Mouse (Mus musculus) lung, adult 2 months (tissue): Measurements from ENCODE around the gene Mbl1. TPM values are rescaled to one million over a fixed set of nuclear protein-coding genes. Genes with fewer than 3 reads are reported as not detected.
A peak's percentile ranks its signal among the peaks of the same experiment; 100 is the strongest.

Experiments used
- DNase-seq: peaks from one replicate; pipeline ENCODE4 v3.0.0; 2022
- H3K4me1 ChIP-seq: fragments of 200-500 bp; 2 replicates; pipeline ENCODE4 v1.6.1; 2011; ENCODE audit warnings: low read length; ENCODE audit not compliant: control insufficient read depth, insufficient read depth
- H3K4me3 ChIP-seq: fragments of 200-500 bp; replicated peaks from 2 replicates; pipeline ENCODE3; 2011; ENCODE audit warnings: low read depth, mild to moderate bottlenecking, control low read depth, low read length; ENCODE audit errors: extremely low read depth
- CTCF ChIP-seq: fragments of 200-500 bp; IDR thresholded peaks from 2 replicates; pipeline ENCODE4 v1.5.1; 2011; ENCODE audit warnings: mild to moderate bottlenecking, low read length, control low read depth; ENCODE audit not compliant: insufficient read depth
- POLR2A ChIP-seq: fragments of 200-500 bp; IDR thresholded peaks from 2 replicates; pipeline ENCODE4 v1.6.1; 2011; ENCODE audit warnings: low read depth, mild to moderate bottlenecking, control low read depth, low read length, borderline replicate concordance; ENCODE audit errors: extremely low read depth
- WGBS: fragments of 180-500 bp; shearing (Covaris S2); methylation state at CpG from one replicate; pipeline ENCODE4 v1.1.7; 2018; 5-methylcytosine and 5-hydroxymethylcytosine counted together
- polyA plus RNA-seq: library from polyadenylated mRNA; depleted of rRNA; stranded (reverse); fragments of >200 nt; gene quantifications from 2 replicates; pipeline ENCODE4 v1.2.3, GENCODE M21; 2012; rRNA removed

Gene Mbl1
- polyA plus RNA-seq, 1 experiment, result 0.67 TPM

- 60% methylated on average over 2 of the region's 2 CpGs for WGBS
- H3K4me1 ChIP-seq, result peaks cover 3% of the 10 kb centered on the region; the same call in 1 of the 2 replicates
- no peak for DNase-seq
- no peak overlapping the region for H3K4me3 ChIP-seq
- TF ChIP-seq CTCF (no peak), POLR2A (no peak)
Observed at GRCm38 (mm10) chr14:41170514-41170913, 19.3 kb downstream of the Mbl1 start.

DNA sequence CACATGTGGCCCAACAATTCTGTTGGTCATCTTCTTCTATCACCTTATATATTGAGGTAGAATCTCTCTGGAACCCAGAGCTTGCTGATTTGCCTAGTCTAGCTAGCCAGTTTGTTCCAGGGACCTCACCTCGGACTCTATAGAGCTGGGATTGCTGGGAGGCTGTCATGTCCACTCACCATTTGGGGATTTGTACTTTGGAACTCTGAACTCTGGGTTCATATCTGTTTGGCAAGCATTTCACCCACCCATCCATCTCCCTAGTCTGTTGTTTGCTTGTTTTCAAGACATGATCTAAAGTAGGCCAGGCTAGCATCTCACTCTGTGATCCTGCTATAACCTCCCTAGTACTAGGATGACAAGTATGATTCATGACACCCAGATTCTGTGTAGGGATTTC lies 23.5 kb downstream of the Mbl1 start:
- no peak for DNase-seq
- 55% methylated on average over 1 of the region's 1 CpGs for WGBS
- peaks cover 3% of the 10 kb centered on the region; the same call in 1 of the 2 replicates for H3K4me1 ChIP-seq
- no peak overlapping the region for H3K4me3 ChIP-seq
- TF ChIP-seq CTCF (no peak), POLR2A (no peak)

DNA sequence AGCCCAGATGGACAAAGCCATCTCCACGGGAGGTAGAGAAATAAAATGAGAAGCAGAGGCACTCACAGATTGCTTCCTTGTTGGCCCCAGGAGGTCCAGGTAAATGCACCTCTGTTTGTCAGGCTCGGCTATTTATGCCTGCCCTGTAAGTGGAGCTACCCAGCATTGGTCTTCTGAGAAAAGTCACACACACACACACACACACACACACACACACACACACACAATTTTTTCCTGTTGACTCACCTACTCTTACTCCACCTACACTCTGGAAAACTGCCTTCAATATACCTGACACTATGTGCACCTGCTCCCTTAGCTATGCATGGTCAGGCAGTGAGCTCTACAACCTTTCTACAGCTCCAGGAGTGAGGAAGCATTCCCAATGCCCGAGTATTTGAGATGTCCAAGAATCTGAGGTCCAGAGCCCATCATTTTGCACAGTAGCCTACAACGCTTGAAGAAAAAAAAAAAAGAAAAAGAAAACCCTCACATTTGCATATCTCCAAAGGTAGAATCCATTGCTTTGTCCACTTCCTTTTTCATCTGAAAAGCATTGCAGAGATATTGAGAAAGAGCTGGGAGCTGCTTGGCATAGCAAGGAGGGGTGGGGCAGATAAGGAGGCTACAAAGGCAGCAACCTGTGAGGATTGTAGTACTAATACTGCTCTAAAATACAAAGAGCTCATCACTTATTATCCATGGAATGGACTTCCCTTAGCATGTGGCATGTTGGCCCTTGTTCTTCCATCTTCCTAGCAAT lies 34.0 kb downstream of the Mbl1 start, which contains the start of gene Sftpd:
Gene Sftpd (minus strand): TSS at position 91 of the 763 bp plus-strand sequence.
- DNase-seq, result peak; percentile 49
- 54% methylated on average over 4 of the region's 4 CpGs for WGBS
- TF ChIP-seq CTCF (no peak), POLR2A (peak; percentile 79; the same call in 1 of the 2 replicates)

DNA sequence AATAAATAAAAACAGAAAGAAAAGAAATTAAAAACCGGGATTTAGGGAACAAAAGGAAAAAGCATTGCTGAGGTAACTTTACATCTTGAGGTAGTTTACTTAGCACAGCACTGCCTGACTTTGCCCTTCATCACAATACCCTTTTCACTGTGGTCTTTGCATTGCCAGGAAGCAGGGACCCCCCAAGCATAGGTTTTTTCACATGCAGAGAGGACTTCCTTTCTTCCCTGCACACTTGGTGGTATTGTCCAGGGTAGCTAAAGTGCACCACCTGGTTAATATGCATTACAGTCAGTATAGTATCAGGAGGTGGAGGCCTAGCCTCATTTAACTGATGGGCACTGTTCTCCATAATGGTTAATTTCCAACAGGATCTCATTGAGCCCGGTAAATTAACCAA lies 38.2 kb downstream of the Mbl1 start:
- 81% methylated on average over 2 of the region's 2 CpGs for WGBS

More for the DNA sequence above, 34.0 kb downstream of the Mbl1 start, which contains the start of gene Sftpd:
- peak within 1 kb of the TSS; percentile 32 for H3K4me3 ChIP-seq
- no peaks in the 10 kb centered on the region; the same call in 1 of the 2 replicates for H3K4me1 ChIP-seq

GRCm38 (mm10) chr14:41198037-41198730 lies 46.9 kb downstream of the Mbl1 start:
- peaks cover 5% of the 10 kb centered on the region for H3K4me1 ChIP-seq
- TF ChIP-seq POLR2A, result no peak
- no peak for TF ChIP-seq CTCF
- DNase-seq, result no peak
- WGBS, result 16% methylated on average over 6 of the region's 6 CpGs
- H3K4me3 ChIP-seq, result no peak overlapping the region

More for the DNA sequence above, 38.2 kb downstream of the Mbl1 start:
- Histone ChIP-seq H3K4me1 (no peaks in the 10 kb centered on the region; the same call in 1 of the 2 replicates), H3K4me3 (no peak overlapping the region)
- TF ChIP-seq POLR2A (no peak), CTCF (no peak)
- no peak for DNase-seq

Other genes starting within 250 kb of the Mbl1 start
- 82.2 and 94.2 TPM in 2 replicates for gene Tspan14, start 184.7 kb upstream of the Mbl1 start, polyA plus RNA-seq
- gene Fam213a, start 137.7 kb upstream of the Mbl1 start, polyA plus RNA-seq, result 12.6 and 12.8 TPM in 2 replicates
- gene Dydc2, start 82.2 kb upstream of the Mbl1 start, polyA plus RNA-seq, result 0.15 TPM in 1 of 2 replicates, not detected in the other
- gene Dydc1, start 78.5 kb upstream of the Mbl1 start, polyA plus RNA-seq, result 0.16 and 0.19 TPM in 2 replicates
- 3.5 and 6.0 TPM in 2 replicates for gene Mat1a, start 46.4 kb upstream of the Mbl1 start, polyA plus RNA-seq
- gene Sftpa1, start 19.7 kb upstream of the Mbl1 start, polyA plus RNA-seq, result 1,111 and 1,268 TPM in 2 replicates
- gene Sftpd, start 33.7 kb downstream of the Mbl1 start, polyA plus RNA-seq, result 235 and 279 TPM in 2 replicates
- not detected in 2 replicates for gene Gm2832, start 127.3 kb downstream of the Mbl1 start, polyA plus RNA-seq
- not detected in 2 replicates for gene Gm5798, start 197.2 kb downstream of the Mbl1 start, polyA plus RNA-seq
- not detected in 2 replicates for gene Gm7945, start 234.9 kb downstream of the Mbl1 start, polyA plus RNA-seq